Mouse (Mus musculus): Measurements from ENCODE around the gene Fnip2. TPM values are rescaled to one million over a fixed set of nuclear protein-coding genes. Genes with fewer than 3 reads are reported as not detected.
"Not testable (repeated sequence)": the region's sequence is repeated elsewhere in the genome, so short reads cannot be mapped to it uniquely, and the experiment has no call there.

The Fnip2 gene
- polyA plus RNA-seq, 1 experiment from 2014 or later = 6.4 TPM

DNA sequence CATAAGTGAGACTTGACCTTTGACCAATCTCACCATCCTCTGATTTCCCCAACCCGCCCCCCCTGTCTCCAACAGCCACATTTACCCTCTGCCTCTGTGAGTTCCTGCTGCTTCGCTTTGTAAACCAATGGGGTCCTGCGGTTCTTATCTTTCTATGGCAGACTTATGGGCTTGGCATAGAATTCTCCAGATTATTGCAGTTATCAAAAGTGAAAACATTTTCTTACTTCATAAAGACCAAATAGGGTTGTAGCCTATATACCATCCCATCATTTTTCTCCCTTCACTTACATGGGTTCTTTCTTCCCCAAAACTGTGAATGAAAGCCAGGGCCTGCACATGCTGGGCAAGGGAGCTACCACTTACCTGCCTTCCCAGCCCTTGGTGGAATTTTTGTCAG, 6.7 kb upstream of the Fnip2 start:
- no peak overlapping the region for H3K4me3 ChIP-seq (ENCODE audit: low read depth, low read length)
- H3K4me1 ChIP-seq (ENCODE audit: insufficient read depth) = no peaks in the 10 kb centered on the region
- H3K4me2 ChIP-seq = no peak overlapping the region
- no peak overlapping the region for H3K9ac ChIP-seq
- no peaks in the 10 kb centered on the region for H3K27me3 ChIP-seq (ENCODE audit: insufficient read depth, low read length)
- H3K36me3 ChIP-seq (ENCODE audit: insufficient read depth) = no peaks in the 10 kb centered on the region
- ATAC-seq (ENCODE audit: insufficient read depth) (no peak), DNase-seq (no peak)
- no peak overlapping the region for H3K27ac ChIP-seq (ENCODE audit: low read depth)
- 67% methylated on average over 3 of the region's 3 CpGs for WGBS
- TF ChIP-seq CTCF (IDR thresholded peaks at IDR 0.05; ENCODE audit: low read depth) = no peak
- H3K9me3 ChIP-seq (ENCODE audit: low read depth, low read length) = no peaks in the 10 kb centered on the region

DNA sequence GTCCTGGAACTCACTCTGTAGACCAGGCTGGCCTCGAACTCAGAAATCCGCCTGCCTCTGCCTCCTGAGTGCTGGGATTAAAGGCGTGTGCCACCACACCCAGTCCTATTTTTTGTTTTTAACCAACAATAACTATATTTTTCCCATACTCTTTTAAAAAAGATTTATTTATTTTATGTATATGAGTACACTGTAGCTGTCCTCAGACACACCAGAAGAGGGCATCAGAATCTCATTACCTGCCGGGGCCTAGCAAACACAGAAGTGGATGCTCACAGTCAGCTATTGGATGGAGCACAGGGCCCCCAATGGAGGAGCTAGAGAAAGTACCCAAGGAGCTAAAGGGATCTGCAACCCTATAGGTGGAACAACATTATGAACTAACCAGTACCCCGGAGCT, 5.8 kb upstream of the Fnip2 start:
- not testable (repeated sequence) for H3K9me3 ChIP-seq (ENCODE audit: low read depth, low read length); H3K4me3 ChIP-seq (ENCODE audit: low read depth, low read length); DNase-seq; H3K27ac ChIP-seq (ENCODE audit: low read depth); H3K4me2 ChIP-seq; H3K4me1 ChIP-seq (ENCODE audit: insufficient read depth); H3K36me3 ChIP-seq (ENCODE audit: insufficient read depth); ATAC-seq (ENCODE audit: insufficient read depth); H3K9ac ChIP-seq; H3K27me3 ChIP-seq (ENCODE audit: insufficient read depth, low read length)
- 92% methylated on average over 5 of the region's 5 CpGs for WGBS

DNA sequence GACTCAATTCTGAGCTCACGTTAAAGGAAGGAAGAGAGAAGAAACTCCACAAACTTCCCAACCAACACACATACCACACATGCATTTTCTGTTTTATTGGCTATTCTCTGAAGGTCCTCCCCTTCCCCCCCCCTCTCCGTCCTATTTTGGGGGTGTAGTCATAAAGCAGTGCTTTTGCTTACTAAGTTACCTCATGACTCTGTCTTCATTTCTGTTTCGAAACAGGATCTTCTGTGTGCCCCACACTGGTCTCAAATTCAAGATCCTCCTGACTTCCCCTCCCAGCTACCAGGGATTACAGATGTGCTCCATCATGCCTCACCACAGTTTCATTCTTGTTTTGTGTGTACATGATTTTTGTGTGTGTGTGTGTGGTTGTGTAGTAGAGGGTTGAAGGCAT, 4.8 kb upstream of the Fnip2 start:
- H3K4me3 ChIP-seq (ENCODE audit: low read depth, low read length) = no peak overlapping the region
- WGBS = 61% methylated on average over 3 of the region's 3 CpGs

DNA sequence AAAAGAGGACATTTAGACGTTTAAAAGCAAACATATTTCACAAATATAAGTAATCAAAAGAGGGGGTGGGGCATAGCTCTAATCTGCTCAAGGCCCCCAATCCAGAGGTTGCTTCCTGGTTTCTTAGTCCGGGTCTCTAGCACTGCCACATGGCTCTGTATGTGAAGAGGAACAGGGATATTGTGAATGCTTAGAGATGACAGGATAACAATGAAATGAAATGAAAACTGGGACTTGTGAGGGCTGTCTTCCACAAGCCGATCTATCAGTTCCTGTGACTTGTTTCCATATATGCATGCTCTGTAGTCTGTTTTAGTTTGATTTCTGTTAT, 1.7 kb upstream of the Fnip2 start:
- no peak overlapping the region for H3K4me2 ChIP-seq
- DNase-seq (no peak), ATAC-seq (ENCODE audit: insufficient read depth) (no peak)
- H3K9ac ChIP-seq = no peak overlapping the region
- no peak overlapping the region for H3K4me3 ChIP-seq (ENCODE audit: low read depth, low read length)
- no peak for TF ChIP-seq CTCF (IDR thresholded peaks at IDR 0.05; ENCODE audit: low read depth)
- H3K27ac ChIP-seq (ENCODE audit: low read depth) = no peak overlapping the region
- peaks cover 3% of the 10 kb centered on the region; the same call in 1 of the 2 replicates for H3K4me1 ChIP-seq (ENCODE audit: insufficient read depth)
- no peaks in the 10 kb centered on the region for H3K27me3 ChIP-seq (ENCODE audit: insufficient read depth, low read length)
- no peaks in the 10 kb centered on the region for H3K9me3 ChIP-seq (ENCODE audit: low read depth, low read length)
- 76% methylated on average over 3 of the region's 3 CpGs for WGBS
- no peaks in the 10 kb centered on the region for H3K36me3 ChIP-seq (ENCODE audit: insufficient read depth)

More for the DNA sequence above, 4.8 kb upstream of the Fnip2 start:
- DNase-seq (no peak), ATAC-seq (ENCODE audit: insufficient read depth) (no peak)
- no peak overlapping the region for H3K4me2 ChIP-seq
- no peaks in the 10 kb centered on the region for H3K36me3 ChIP-seq (ENCODE audit: insufficient read depth)
- no peaks in the 10 kb centered on the region for H3K27me3 ChIP-seq (ENCODE audit: insufficient read depth, low read length)
- H3K9ac ChIP-seq = no peak overlapping the region
- TF ChIP-seq CTCF (IDR thresholded peaks at IDR 0.05; ENCODE audit: low read depth) = no peak
- 0 out of 2 replicates have a peak, but pooled peaks cover 3% of the 10 kb centered on the region for H3K4me1 ChIP-seq (ENCODE audit: insufficient read depth)
- no peaks in the 10 kb centered on the region for H3K9me3 ChIP-seq (ENCODE audit: low read depth, low read length)
- H3K27ac ChIP-seq (ENCODE audit: low read depth) = no peak overlapping the region

DNA sequence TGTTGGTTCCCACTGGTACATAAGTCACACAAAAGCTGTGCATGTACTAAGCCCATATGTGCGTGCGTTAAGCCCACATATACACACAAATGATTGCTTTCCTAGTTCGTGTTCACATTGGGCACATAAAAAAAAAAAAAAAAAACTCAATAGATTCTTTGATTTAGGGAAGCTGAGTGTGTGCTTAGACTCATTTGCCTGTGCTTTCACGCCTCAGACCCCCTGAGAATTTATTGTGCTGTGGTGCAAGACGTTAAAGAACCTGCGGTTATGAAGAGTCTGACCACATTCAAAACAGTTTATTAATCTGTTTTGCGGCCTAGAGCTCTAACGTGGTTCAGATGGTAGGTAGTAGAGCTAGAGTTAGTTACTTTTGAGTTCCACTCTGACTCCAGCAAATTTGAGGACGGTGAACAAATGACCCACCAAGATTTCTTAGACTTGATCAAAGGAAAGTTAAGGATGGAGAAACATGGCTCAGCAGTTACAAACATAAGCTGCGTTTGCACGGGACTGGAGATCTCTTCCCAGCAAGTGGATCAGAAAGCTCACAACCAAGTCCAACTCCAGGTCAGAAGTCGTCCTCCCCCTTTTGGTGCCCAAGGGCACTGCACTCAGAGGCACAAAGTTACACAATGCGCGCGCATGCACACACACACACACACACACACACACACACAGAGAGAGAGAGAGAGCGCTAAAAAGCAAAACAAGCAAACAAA, 1.2 kb upstream of the Fnip2 start:
- H3K4me3 ChIP-seq (ENCODE audit: low read depth, low read length) = peak overlapping the region; percentile 80; the same call in 1 of the 2 replicates
- H3K9ac ChIP-seq = no peak overlapping the region
- H3K4me2 ChIP-seq = peak overlapping the region; percentile 95
- H3K4me1 ChIP-seq (ENCODE audit: insufficient read depth) = peaks cover 3% of the 10 kb centered on the region; the same call in 1 of the 2 replicates
- TF ChIP-seq CTCF (IDR thresholded peaks at IDR 0.05; ENCODE audit: low read depth) = peak; percentile 37; the same call in 1 of the 2 replicates
- ATAC-seq (ENCODE audit: insufficient read depth) (no peak), DNase-seq (no peak)
- no peaks in the 10 kb centered on the region for H3K27me3 ChIP-seq (ENCODE audit: insufficient read depth, low read length)
- peak overlapping the region; percentile 89 for H3K27ac ChIP-seq (ENCODE audit: low read depth)
- 81% methylated on average over 16 of the region's 16 CpGs for WGBS
- no peaks in the 10 kb centered on the region for H3K9me3 ChIP-seq (ENCODE audit: low read depth, low read length)
- H3K36me3 ChIP-seq (ENCODE audit: insufficient read depth) = no peaks in the 10 kb centered on the region

DNA sequence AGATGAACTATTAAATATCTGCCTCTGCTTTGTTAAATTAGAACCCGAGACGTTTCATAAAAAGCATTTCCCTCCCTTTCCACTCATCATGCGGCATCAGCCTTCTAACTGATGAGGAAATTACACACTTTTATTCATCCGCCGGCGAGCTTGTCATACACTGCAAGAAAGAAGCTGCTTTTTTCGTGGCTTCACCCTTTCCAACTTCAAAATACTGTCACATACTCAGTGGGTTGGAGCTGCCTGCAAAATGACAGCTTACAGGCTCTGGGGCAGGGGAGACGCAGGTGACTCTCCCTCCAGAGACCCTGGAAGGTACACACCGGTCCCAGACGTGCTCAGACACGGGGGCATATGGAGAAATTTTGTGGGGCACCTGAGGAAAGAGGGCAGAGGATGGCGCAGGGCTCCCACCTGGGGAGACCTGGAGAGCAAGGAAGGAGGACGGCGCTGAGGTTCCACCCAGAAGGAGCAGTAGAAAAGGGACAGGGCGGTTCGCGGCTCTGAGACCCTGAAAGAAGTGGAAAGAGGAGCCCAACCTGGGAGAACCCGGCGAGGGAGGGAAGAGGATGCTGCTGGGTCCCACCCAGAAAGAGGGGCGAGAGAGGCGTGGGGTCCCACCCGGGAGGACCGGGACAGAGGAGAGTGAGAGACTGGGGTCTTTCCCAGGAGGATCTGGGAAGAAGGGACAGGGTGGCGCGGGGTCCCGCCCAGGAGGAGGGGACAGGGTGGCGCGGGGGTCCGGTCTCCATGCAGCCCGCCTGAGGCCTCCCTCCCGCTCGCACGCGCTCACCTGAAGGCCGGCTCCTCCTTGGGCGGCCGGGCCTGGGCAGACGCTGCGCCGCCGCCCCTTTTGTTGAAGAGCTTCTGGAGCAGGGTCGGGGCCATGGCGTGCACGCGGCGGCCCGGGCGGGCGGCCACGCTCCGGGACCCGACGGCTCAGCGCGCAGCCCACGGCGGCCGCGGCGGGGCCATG, 592 bp downstream of the Fnip2 start:
- 2% methylated on average over 57 of the region's 60 CpGs for WGBS

More for the DNA sequence above, 592 bp downstream of the Fnip2 start:
- peak overlapping the region; percentile 95 for H3K4me2 ChIP-seq
- H3K9ac ChIP-seq = peak overlapping the region; percentile 80
- H3K27ac ChIP-seq (ENCODE audit: low read depth) = peak overlapping the region; percentile 89
- no peaks in the 10 kb centered on the region for H3K36me3 ChIP-seq (ENCODE audit: insufficient read depth)
- ATAC-seq (ENCODE audit: insufficient read depth) = peak; percentile 68
- peak; percentile 35 for DNase-seq
- no peaks in the 10 kb centered on the region for H3K9me3 ChIP-seq (ENCODE audit: low read depth, low read length)
- H3K4me1 ChIP-seq (ENCODE audit: insufficient read depth) = peaks cover 3% of the 10 kb centered on the region; the same call in 1 of the 2 replicates
- no peak for TF ChIP-seq CTCF (IDR thresholded peaks at IDR 0.05; ENCODE audit: low read depth)
- no peaks in the 10 kb centered on the region for H3K27me3 ChIP-seq (ENCODE audit: insufficient read depth, low read length)
- peak overlapping the region; percentile 80 for H3K4me3 ChIP-seq (ENCODE audit: low read depth, low read length)
